Mouse (Mus musculus): ENCODE measurements around the gene Klhdc8a. TPM values are rescaled to one million over a fixed set of nuclear protein-coding genes. Genes with fewer than 3 reads are reported as not detected.
A peak's percentile ranks its signal among the peaks of the same experiment; 100 is the strongest.

Klhdc8a gene
- polyA plus RNA-seq, 1 experiment from 2014 or later: 3.4 TPM

GRCm38 (mm10) chr1:132286735-132287134, 11.7 kb upstream of the Klhdc8a start:
- 82% methylated on average over 1 of the region's 1 CpGs for WGBS
- Histone ChIP-seq H3K4me1 (ENCODE audit: control insufficient read depth, insufficient read depth, low read length) (peaks cover 44% of the 10 kb centered on the region), H3K4me3 (ENCODE audit: low read depth, low read length) (no peak overlapping the region), H3K9me3 (replicated peaks; ENCODE audit: control insufficient read depth, low read length) (no peaks in the 10 kb centered on the region), H3K36me3 (ENCODE audit: control insufficient read depth, insufficient read depth, low read length) (no peaks in the 10 kb centered on the region), H3K27ac (ENCODE audit: low read depth, low read length) (no peak overlapping the region), H3K27me3 (replicated peaks; ENCODE audit: control insufficient read depth, insufficient read depth, low read length) (no peaks in the 10 kb centered on the region), H3K4me2 (ENCODE audit: low read length) (no peak overlapping the region), H3K9ac (ENCODE audit: low read length) (no peak overlapping the region)
- ATAC-seq: no peak
- no peak for DNase-seq (ENCODE audit: low spot score)

GRCm38 (mm10) chr1:132287445-132287844, 11.0 kb upstream of the Klhdc8a start:
- no peak overlapping the region for H3K4me3 ChIP-seq (ENCODE audit: low read depth, low read length)
- H3K36me3 ChIP-seq (ENCODE audit: control insufficient read depth, insufficient read depth, low read length): no peaks in the 10 kb centered on the region
- H3K27ac ChIP-seq (ENCODE audit: low read depth, low read length): peak overlapping the region; percentile 55; the same call in 1 of the 2 replicates
- H3K27me3 ChIP-seq (replicated peaks; ENCODE audit: control insufficient read depth, insufficient read depth, low read length): no peaks in the 10 kb centered on the region
- DNase-seq (ENCODE audit: low spot score) (no peak), ATAC-seq (no peak)
- no peak overlapping the region for H3K4me2 ChIP-seq (ENCODE audit: low read length)
- H3K9ac ChIP-seq (ENCODE audit: low read length): no peak overlapping the region
- no peaks in the 10 kb centered on the region for H3K9me3 ChIP-seq (replicated peaks; ENCODE audit: control insufficient read depth, low read length)
- peaks cover 44% of the 10 kb centered on the region for H3K4me1 ChIP-seq (ENCODE audit: control insufficient read depth, insufficient read depth, low read length)
- 55% methylated on average over 2 of the region's 2 CpGs for WGBS

- H3K27ac ChIP-seq (ENCODE audit: low read depth, low read length): peak overlapping the region; percentile 55; the same call in 1 of the 2 replicates
- H3K36me3 ChIP-seq (ENCODE audit: control insufficient read depth, insufficient read depth, low read length): no peaks in the 10 kb centered on the region
- H3K4me2 ChIP-seq (ENCODE audit: low read length): no peak overlapping the region
- no peaks in the 10 kb centered on the region for H3K27me3 ChIP-seq (replicated peaks; ENCODE audit: control insufficient read depth, insufficient read depth, low read length)
- peaks cover 47% of the 10 kb centered on the region for H3K4me1 ChIP-seq (ENCODE audit: control insufficient read depth, insufficient read depth, low read length)
- peak; percentile 81 for DNase-seq (ENCODE audit: low spot score)
- 2% methylated on average over 11 of the region's 11 CpGs for WGBS
- no peak overlapping the region; the same call in 1 of the 2 replicates for H3K9ac ChIP-seq (ENCODE audit: low read length)
- no peaks in the 10 kb centered on the region for H3K9me3 ChIP-seq (replicated peaks; ENCODE audit: control insufficient read depth, low read length)
- ATAC-seq: no peak
- H3K4me3 ChIP-seq (ENCODE audit: low read depth, low read length): no peak overlapping the region
Measured at GRCm38 (mm10) chr1:132287991-132288451, 10.4 kb upstream of the Klhdc8a start.

GRCm38 (mm10) chr1:132289965-132290364, 8.5 kb upstream of the Klhdc8a start:
- Histone ChIP-seq H3K9me3 (replicated peaks; ENCODE audit: control insufficient read depth, low read length) (no peaks in the 10 kb centered on the region), H3K27ac (ENCODE audit: low read depth, low read length) (peak overlapping the region; percentile 48; the same call in 1 of the 2 replicates), H3K9ac (ENCODE audit: low read length) (no peak overlapping the region), H3K4me2 (ENCODE audit: low read length) (no peak overlapping the region), H3K27me3 (replicated peaks; ENCODE audit: control insufficient read depth, insufficient read depth, low read length) (no peaks in the 10 kb centered on the region), H3K4me3 (ENCODE audit: low read depth, low read length) (no peak overlapping the region), H3K4me1 (ENCODE audit: control insufficient read depth, insufficient read depth, low read length) (peaks cover 46% of the 10 kb centered on the region), H3K36me3 (ENCODE audit: control insufficient read depth, insufficient read depth, low read length) (no peaks in the 10 kb centered on the region)
- 64% methylated on average over 6 of the region's 6 CpGs for WGBS
- ATAC-seq: no peak
- peak; percentile 51 for DNase-seq (ENCODE audit: low spot score)

GRCm38 (mm10) chr1:132290921-132291675, 7.3 kb upstream of the Klhdc8a start:
- H3K9ac ChIP-seq (ENCODE audit: low read length): no peak overlapping the region
- 24% methylated on average over 11 of the region's 11 CpGs for WGBS
- peaks cover 52% of the 10 kb centered on the region for H3K4me1 ChIP-seq (ENCODE audit: control insufficient read depth, insufficient read depth, low read length)
- ATAC-seq (peak; percentile 37), DNase-seq (ENCODE audit: low spot score) (peak; percentile 85)
- no peaks in the 10 kb centered on the region for H3K36me3 ChIP-seq (ENCODE audit: control insufficient read depth, insufficient read depth, low read length)
- H3K27ac ChIP-seq (ENCODE audit: low read depth, low read length): peak overlapping the region; percentile 82
- no peaks in the 10 kb centered on the region for H3K9me3 ChIP-seq (replicated peaks; ENCODE audit: control insufficient read depth, low read length)
- no peaks in the 10 kb centered on the region for H3K27me3 ChIP-seq (replicated peaks; ENCODE audit: control insufficient read depth, insufficient read depth, low read length)
- no peak overlapping the region for H3K4me2 ChIP-seq (ENCODE audit: low read length)
- no peak overlapping the region for H3K4me3 ChIP-seq (ENCODE audit: low read depth, low read length)

GRCm38 (mm10) chr1:132291706-132292105, 6.7 kb upstream of the Klhdc8a start:
- Histone ChIP-seq H3K4me1 (ENCODE audit: control insufficient read depth, insufficient read depth, low read length) (peaks cover 55% of the 10 kb centered on the region), H3K9me3 (replicated peaks; ENCODE audit: control insufficient read depth, low read length) (no peaks in the 10 kb centered on the region), H3K4me2 (ENCODE audit: low read length) (peak overlapping the region; percentile 24; the same call in 1 of the 2 replicates), H3K27me3 (replicated peaks; ENCODE audit: control insufficient read depth, insufficient read depth, low read length) (no peaks in the 10 kb centered on the region), H3K4me3 (ENCODE audit: low read depth, low read length) (no peak overlapping the region), H3K9ac (ENCODE audit: low read length) (no peak overlapping the region), H3K27ac (ENCODE audit: low read depth, low read length) (peak overlapping the region; percentile 82), H3K36me3 (ENCODE audit: control insufficient read depth, insufficient read depth, low read length) (no peaks in the 10 kb centered on the region)
- DNase-seq (ENCODE audit: low spot score): no peak
- WGBS: 10% methylated on average over 4 of the region's 4 CpGs
- ATAC-seq: no peak; the same call in 1 of the 2 replicates

GRCm38 (mm10) chr1:132292318-132293129, 5.9 kb upstream of the Klhdc8a start:
- ATAC-seq: peak; percentile 36
- H3K27ac ChIP-seq (ENCODE audit: low read depth, low read length): peak overlapping the region; percentile 82
- no peaks in the 10 kb centered on the region for H3K27me3 ChIP-seq (replicated peaks; ENCODE audit: control insufficient read depth, insufficient read depth, low read length)
- 18% methylated on average over 21 of the region's 21 CpGs for WGBS
- H3K4me3 ChIP-seq (ENCODE audit: low read depth, low read length): no peak overlapping the region
- no peak overlapping the region for H3K9ac ChIP-seq (ENCODE audit: low read length)
- H3K9me3 ChIP-seq (replicated peaks; ENCODE audit: control insufficient read depth, low read length): no peaks in the 10 kb centered on the region
- H3K4me2 ChIP-seq (ENCODE audit: low read length): peak overlapping the region; percentile 24; the same call in 1 of the 2 replicates
- peaks cover 51% of the 10 kb centered on the region for H3K4me1 ChIP-seq (ENCODE audit: control insufficient read depth, insufficient read depth, low read length)
- peak; percentile 71 for DNase-seq (ENCODE audit: low spot score)
- no peaks in the 10 kb centered on the region for H3K36me3 ChIP-seq (ENCODE audit: control insufficient read depth, insufficient read depth, low read length)

GRCm38 (mm10) chr1:132295506-132295905, 2.9 kb upstream of the Klhdc8a start:
- Histone ChIP-seq H3K36me3 (ENCODE audit: control insufficient read depth, insufficient read depth, low read length) (no peaks in the 10 kb centered on the region), H3K4me3 (ENCODE audit: low read depth, low read length) (no peak overlapping the region), H3K9me3 (replicated peaks; ENCODE audit: control insufficient read depth, low read length) (no peaks in the 10 kb centered on the region), H3K27ac (ENCODE audit: low read depth, low read length) (peak overlapping the region; percentile 33; the same call in 1 of the 2 replicates), H3K9ac (ENCODE audit: low read length) (no peak overlapping the region), H3K4me1 (ENCODE audit: control insufficient read depth, insufficient read depth, low read length) (peaks cover 46% of the 10 kb centered on the region), H3K4me2 (ENCODE audit: low read length) (no peak overlapping the region), H3K27me3 (replicated peaks; ENCODE audit: control insufficient read depth, insufficient read depth, low read length) (0 out of 2 replicates have a peak, but pooled peaks cover 3% of the 10 kb centered on the region)
- no peak for ATAC-seq
- WGBS: 60% methylated on average over 7 of the region's 7 CpGs
- peak; percentile 57 for DNase-seq (ENCODE audit: low spot score)
